Mouse (Mus musculus): ENCODE measurements around the gene Tnni1. TPM values are rescaled to one million over a fixed set of nuclear protein-coding genes. Genes with fewer than 3 reads are reported as not detected.

Gene Tnni1
- total RNA-seq, 2 experiments from 2014 or later, result 2,021 to 2,289 TPM

- no peak for DNase-seq
These were observed 11.8 kb upstream of the Tnni1 start for GRCm38 (mm10) chr1:135767324-135767890.

- no peak for DNase-seq
These were observed 10.8 kb upstream of the Tnni1 start for GRCm38 (mm10) chr1:135768400-135768799.

- no peak for DNase-seq
These were observed 9.0 kb upstream of the Tnni1 start for GRCm38 (mm10) chr1:135770237-135770636.

- DNase-seq, result peak; percentile 67
These were observed 8.2 kb upstream of the Tnni1 start for GRCm38 (mm10) chr1:135770896-135771572.

GRCm38 (mm10) chr1:135771573-135771970 lies 7.7 kb upstream of the Tnni1 start:
- DNase-seq, result no peak

- DNase-seq, result no peak
These were observed 2.6 kb upstream of the Tnni1 start for GRCm38 (mm10) chr1:135776596-135776995.

- no peak for DNase-seq
These were observed 2.2 kb upstream of the Tnni1 start for GRCm38 (mm10) chr1:135777046-135777445.

GRCm38 (mm10) chr1:135780649-135781048 lies 1.4 kb downstream of the Tnni1 start:
- DNase-seq, result no peak

- peak; percentile 89 for DNase-seq
These were observed 2.0 kb downstream of the Tnni1 start for GRCm38 (mm10) chr1:135781220-135781619.

- DNase-seq, result no peak
These were observed 3.6 kb downstream of the Tnni1 start for GRCm38 (mm10) chr1:135782816-135783215.

GRCm38 (mm10) chr1:135787799-135788198 lies 8.6 kb downstream of the Tnni1 start:
- peak; percentile 91 for DNase-seq

GRCm38 (mm10) chr1:135788708-135789107 lies 9.5 kb downstream of the Tnni1 start:
- DNase-seq, result peak; percentile 62

- peak; percentile 89 for DNase-seq
These were observed 10.6 kb downstream of the Tnni1 start for GRCm38 (mm10) chr1:135789815-135790214.

GRCm38 (mm10) chr1:135792143-135792939 lies 13.1 kb downstream of the Tnni1 start:
- no peak for DNase-seq

- DNase-seq, result peak; percentile 57
These were observed 14.4 kb downstream of the Tnni1 start for GRCm38 (mm10) chr1:135793370-135794215.

GRCm38 (mm10) chr1:135794216-135795134 lies 15.2 kb downstream of the Tnni1 start:
- peak; percentile 36 for DNase-seq

- DNase-seq, result peak; percentile 3
These were observed 19.3 kb downstream of the Tnni1 start for GRCm38 (mm10) chr1:135798492-135798891.

GRCm38 (mm10) chr1:135799109-135799627 lies 19.9 kb downstream of the Tnni1 start:
- DNase-seq, result peak; percentile 75

GRCm38 (mm10) chr1:135800192-135800950 lies 21.1 kb downstream of the Tnni1 start:
- peak; percentile 87 for DNase-seq

GRCm38 (mm10) chr1:135807546-135807945 lies 28.3 kb downstream of the Tnni1 start:
- no peak for DNase-seq
